9 mouse cellular contexts compared by ENCODE assay signal in genomic region chr12:79970981-79971390, GRCm38 (mm10).
DNase-seq lines count a peak whose midpoint lies in the region; ATAC-seq and TF ChIP-seq lines count a peak whose summit lies in the region.
"Had no signal": no experiment of that assay in that cellular context is flagged by ENCODE, and none has a peak within 500 bp of the region (broad histone marks: within the 10 kb centered on the region; RNA-seq: fewer than 3 reads in every experiment).

No protein-coding gene starts in this region.

- WGBS in kidney, embryonic 14.5 days: 33% methylated on average over 5 of the region's 5 CpGs
- WGBS in forebrain, postnatal 0 days: 61% methylated on average over 5 of the region's 5 CpGs
- 51% methylated on average over 5 of the region's 5 CpGs for WGBS in midbrain, postnatal 0 days

- H3K27me3 ChIP-seq in kidney, embryonic 14.5 days (ENCODE audit: control insufficient read depth, insufficient read depth, low read length): no peaks in the 10 kb centered on the region
- no peaks in the 10 kb centered on the region for H3K27me3 ChIP-seq in forebrain, postnatal 0 days (ENCODE audit: insufficient read depth, low read length)
- no peaks in the 10 kb centered on the region for H3K27me3 ChIP-seq in midbrain, postnatal 0 days (ENCODE audit: insufficient read depth, low read length)

- H3K9me3 ChIP-seq in kidney, embryonic 14.5 days (ENCODE audit: control insufficient read depth, low read length): no peaks in the 10 kb centered on the region
- no peaks in the 10 kb centered on the region for H3K9me3 ChIP-seq in forebrain, postnatal 0 days (ENCODE audit: low read length)
- H3K9me3 ChIP-seq in midbrain, postnatal 0 days (ENCODE audit: low read length): no peaks in the 10 kb centered on the region

- peak overlapping the region; percentile 92; the same call in 1 of the 2 replicates for H3K27ac ChIP-seq in kidney, embryonic 14.5 days (ENCODE audit: low read depth, low read length)
- H3K27ac ChIP-seq in forebrain, postnatal 0 days (ENCODE audit: low read depth, low read length): peak overlapping the region; percentile 73
- peak overlapping the region; percentile 73 for H3K27ac ChIP-seq in midbrain, postnatal 0 days (ENCODE audit: low read depth, low read length)

- H3K4me3 ChIP-seq in kidney, embryonic 14.5 days (ENCODE audit: low read length): no peak overlapping the region
- no peak overlapping the region for H3K4me3 ChIP-seq in forebrain, postnatal 0 days (ENCODE audit: low read depth, low read length)
- H3K4me3 ChIP-seq in midbrain, postnatal 0 days (ENCODE audit: low read depth, low read length): no peak overlapping the region

- H3K4me1 ChIP-seq in kidney, embryonic 14.5 days (ENCODE audit: control insufficient read depth, insufficient read depth, low read length): peaks cover 74% of the 10 kb centered on the region
- H3K4me1 ChIP-seq in forebrain, postnatal 0 days (ENCODE audit: insufficient read depth): peaks cover 9% of the 10 kb centered on the region
- peaks cover 8% of the 10 kb centered on the region for H3K4me1 ChIP-seq in midbrain, postnatal 0 days (ENCODE audit: insufficient read depth, low read length)

- H3K4me2 ChIP-seq in kidney, embryonic 14.5 days (replicated peaks; ENCODE audit: low read depth, low read length): no peak overlapping the region
- H3K4me2 ChIP-seq in forebrain, postnatal 0 days (ENCODE audit: low read depth): no peak overlapping the region
- no peak overlapping the region for H3K4me2 ChIP-seq in midbrain, postnatal 0 days (ENCODE audit: low read depth, low read length, poor library complexity, severe bottlenecking)

- no peak overlapping the region for H3K9ac ChIP-seq in kidney, embryonic 14.5 days (ENCODE audit: low read depth, low read length)
- no peak overlapping the region for H3K9ac ChIP-seq in forebrain, postnatal 0 days
- no peak overlapping the region for H3K9ac ChIP-seq in midbrain, postnatal 0 days (replicated peaks; ENCODE audit: low read length, poor library complexity, severe bottlenecking)

- no peak for TF ChIP-seq CTCF in forebrain, postnatal 0 days (IDR thresholded peaks at IDR 0.05; ENCODE audit: low read depth)
- no peak for TF ChIP-seq CTCF in midbrain, postnatal 0 days (IDR thresholded peaks at IDR 0.05)

- H3K36me3 ChIP-seq in kidney, embryonic 14.5 days (ENCODE audit: control insufficient read depth, insufficient read depth, low read length): no peaks in the 10 kb centered on the region
- H3K36me3 ChIP-seq in forebrain, postnatal 0 days (ENCODE audit: insufficient read depth): no peaks in the 10 kb centered on the region
- no peaks in the 10 kb centered on the region for H3K36me3 ChIP-seq in midbrain, postnatal 0 days (ENCODE audit: insufficient read depth, low read length)
- H3K36me3 ChIP-seq: G1E had no signal

- ATAC-seq in kidney, embryonic 14.5 days (ENCODE audit: low FRiP score, low TSS enrichment): 0 out of 2 replicates have a peak, but pooled peaks have one; percentile 17
- ATAC-seq in forebrain, postnatal 0 days: no peak
- ATAC-seq in midbrain, postnatal 0 days (ENCODE audit: low FRiP score): no peak

- no peak for DNase-seq in kidney, adult 9 months
- peak; percentile 47 for DNase-seq in adrenal gland, postnatal 25 days
- DNase-seq in forebrain, postnatal 0 days: no peak
- DNase-seq in midbrain, postnatal 0 days (ENCODE audit: low spot score): peak; percentile 59
- DNase-seq in cerebellum, postnatal 25 days: no peak
- no peak for DNase-seq in kidney, adult 18-20 months
- no peak for DNase-seq in urinary bladder, adult 2 months (ENCODE audit: low spot score)

Comparison
In these comparisons a context has a peak if more than half of its experiments do, and no peak if none do; other contexts are left out.
1. DNase-seq: peak in adrenal gland, postnatal 25 days (single experiment) and midbrain, postnatal 0 days (single experiment); none in kidney, adult 9 months (single experiment), forebrain, postnatal 0 days (single experiment), cerebellum, postnatal 25 days (0 of 2), kidney, adult 18-20 months (single experiment) and urinary bladder, adult 2 months (single experiment).
2. Peak in every context shown above with its lines, with median percentiles within 50 percentile points of each other: H3K27ac ChIP-seq.